Mouse (Mus musculus) bone marrow macrophage, adult 2 months (primary cell): ENCODE measurements around the gene Pawr. TPM values are rescaled to one million over a fixed set of nuclear protein-coding genes. Genes with fewer than 3 reads are reported as not detected.

ENCODE experiments used
- H3K27ac ChIP-seq: 2 replicates; pipeline ENCODE4 v1.5.1; 2012; ENCODE audit warnings: low read depth, low read length; ENCODE audit not compliant: insufficient read depth
- H3K4me1 ChIP-seq: 2 replicates; pipeline ENCODE4 v1.6.1; 2012; ENCODE audit warnings: low read length; ENCODE audit not compliant: control insufficient read depth, insufficient read depth
- H3K4me3 ChIP-seq: 2 replicates; pipeline ENCODE4 v1.5.1; 2012; ENCODE audit warnings: mild to moderate bottlenecking, low read length, moderate library complexity; ENCODE audit not compliant: insufficient read depth
- CTCF ChIP-seq: IDR thresholded peaks from 2 replicates; pipeline ENCODE4 v1.5.1; 2012; ENCODE audit warnings: low read depth, mild to moderate bottlenecking, low read length, moderate library complexity
- POLR2A ChIP-seq: IDR thresholded peaks from 2 replicates; pipeline ENCODE4 v1.6.1; 2012; ENCODE audit warnings: mild to moderate bottlenecking, low read depth, low read length, borderline replicate concordance
- polyA plus RNA-seq: library from polyadenylated mRNA; stranded (reverse); fragments of >200 nt; gene quantifications from 2 replicates; pipeline ENCODE4 v1.2.4, GENCODE M21; 2012; ENCODE audit not compliant: missing spikeins, insufficient read depth, insufficient read length

The Pawr gene
- polyA plus RNA-seq, 1 experiment: not detected

- no peak overlapping the region for H3K27ac ChIP-seq
- TF ChIP-seq POLR2A: no peak
- TF ChIP-seq CTCF: no peak
- no peak overlapping the region for H3K4me3 ChIP-seq
These were observed 18.1 kb upstream of the Pawr start for GRCm38 (mm10) chr10:108313845-108314244.

GRCm38 (mm10) chr10:108314396-108314795, 17.5 kb upstream of the Pawr start:
- H3K27ac ChIP-seq: no peak overlapping the region
- H3K4me1 ChIP-seq: no peaks in the 10 kb centered on the region
- no peak overlapping the region for H3K4me3 ChIP-seq
- no peak for TF ChIP-seq POLR2A
- no peak for TF ChIP-seq CTCF

More at GRCm38 (mm10) chr10:108313845-108314244, 18.1 kb upstream of the Pawr start:
- no peaks in the 10 kb centered on the region for H3K4me1 ChIP-seq

- no peak for TF ChIP-seq CTCF
- no peak overlapping the region for H3K4me3 ChIP-seq
- no peaks in the 10 kb centered on the region for H3K4me1 ChIP-seq
- H3K27ac ChIP-seq: no peak overlapping the region
These were observed 16.7 kb upstream of the Pawr start for GRCm38 (mm10) chr10:108315236-108315635.

DNA sequence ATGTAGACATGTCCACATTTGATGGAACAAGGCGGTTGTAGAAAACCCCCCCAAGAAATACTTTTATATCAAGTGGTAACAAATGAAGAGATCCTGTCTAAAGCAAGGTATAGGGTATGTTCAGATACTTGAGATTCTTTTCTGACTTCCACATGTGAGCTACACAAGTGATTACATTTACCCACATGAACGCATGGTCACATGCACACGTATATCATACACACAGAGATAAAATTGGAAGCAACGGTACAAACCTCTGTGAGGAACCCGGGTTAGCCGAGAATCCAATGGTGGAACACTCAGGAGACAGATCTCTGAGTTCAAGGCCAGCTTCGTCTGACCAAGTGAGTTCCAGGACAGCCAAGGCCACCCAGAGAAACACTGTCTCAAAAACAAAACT, 3.6 kb upstream of the Pawr start:
- H3K4me3 ChIP-seq: no peak overlapping the region
- TF ChIP-seq CTCF (no peak), POLR2A (no peak)
- no peaks in the 10 kb centered on the region for H3K4me1 ChIP-seq
- H3K27ac ChIP-seq: no peak overlapping the region

- Histone ChIP-seq H3K4me3 (no peak overlapping the region), H3K4me1 (no peaks in the 10 kb centered on the region), H3K27ac (no peak overlapping the region)
- TF ChIP-seq POLR2A: no peak
- TF ChIP-seq CTCF: no peak
These were observed 2.9 kb upstream of the Pawr start for GRCm38 (mm10) chr10:108328983-108329382.

- Histone ChIP-seq H3K4me1 (no peaks in the 10 kb centered on the region), H3K4me3 (no peak overlapping the region), H3K27ac (no peak overlapping the region)
- TF ChIP-seq POLR2A: no peak
- TF ChIP-seq CTCF: no peak
These were observed 2.1 kb upstream of the Pawr start for GRCm38 (mm10) chr10:108329771-108330170.

DNA sequence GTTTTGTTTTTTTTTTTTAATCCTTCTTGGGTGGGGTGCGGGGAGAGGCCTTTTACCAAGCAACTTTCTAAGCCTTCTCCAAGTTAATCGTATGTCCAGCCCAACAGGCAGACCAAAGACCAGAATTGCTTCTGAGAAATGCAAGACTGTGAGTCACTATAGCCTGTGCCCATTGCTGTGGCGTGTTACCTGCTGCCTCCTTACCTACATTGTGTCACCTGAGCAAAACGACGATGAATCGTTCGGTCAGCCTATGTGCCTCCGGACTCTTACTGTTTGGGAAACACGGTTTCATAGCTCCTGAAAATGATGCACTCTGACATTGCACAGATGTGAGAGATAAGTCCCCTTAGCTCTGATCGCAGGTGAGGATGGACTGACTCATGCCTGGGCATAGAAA, 957 bp upstream of the Pawr start:
- Histone ChIP-seq H3K4me3 (no peak overlapping the region), H3K4me1 (no peaks in the 10 kb centered on the region), H3K27ac (no peak overlapping the region)
- TF ChIP-seq POLR2A (no peak), CTCF (no peak)

GRCm38 (mm10) chr10:108332571-108333541, 935 bp downstream of the Pawr start:
- Histone ChIP-seq H3K4me3 (peak overlapping the region; percentile 54), H3K27ac (no peak overlapping the region), H3K4me1 (no peaks in the 10 kb centered on the region)
- no peak for TF ChIP-seq POLR2A
- TF ChIP-seq CTCF: no peak

- Histone ChIP-seq H3K4me1 (no peaks in the 10 kb centered on the region), H3K4me3 (no peak overlapping the region), H3K27ac (no peak overlapping the region)
- TF ChIP-seq CTCF (no peak), POLR2A (no peak)
These were observed 1.7 kb downstream of the Pawr start for GRCm38 (mm10) chr10:108333642-108334041.

DNA sequence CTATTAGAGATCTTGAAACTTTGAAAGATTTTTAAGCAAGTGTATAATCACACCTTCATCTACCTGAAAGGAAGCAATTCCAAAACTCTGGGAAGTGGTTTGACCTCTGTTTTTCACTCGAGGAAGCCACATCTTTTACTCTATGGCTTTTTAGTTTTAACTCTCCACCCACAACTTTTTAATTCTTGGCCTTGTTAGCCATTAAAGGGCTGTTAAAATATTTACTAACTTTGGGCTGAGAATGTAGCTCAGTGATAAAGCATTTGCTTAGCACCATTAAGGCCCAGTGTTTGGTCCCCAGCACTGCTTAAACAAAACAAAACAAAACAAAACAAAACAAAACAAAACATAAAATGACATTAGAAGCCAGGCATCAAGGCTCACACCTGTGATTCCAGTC, 2.2 kb downstream of the Pawr start:
- Histone ChIP-seq H3K4me1 (no peaks in the 10 kb centered on the region), H3K27ac (no peak overlapping the region), H3K4me3 (no peak overlapping the region)
- TF ChIP-seq CTCF (no peak), POLR2A (no peak)
